Mouse (Mus musculus) C2C12 (cell line): ENCODE measurements around the gene A030005L19Rik. TPM values are rescaled to one million over a fixed set of nuclear protein-coding genes. Genes with fewer than 3 reads are reported as not detected.
"Not testable (repeated sequence)": the region's sequence is repeated elsewhere in the genome, so short reads cannot be mapped to it uniquely, and the experiment has no call there.

ENCODE experiments used
- H3K27me3 ChIP-seq: one replicate; pipeline ENCODE4 v1.6.1; 2011; ENCODE audit not compliant: control insufficient read depth, insufficient read depth, insufficient read length
- H3K36me3 ChIP-seq: one replicate; pipeline ENCODE4 v1.6.1; 2011; ENCODE audit not compliant: control insufficient read depth, insufficient read depth
- H3K4me3 ChIP-seq: one replicate; pipeline ENCODE4 v1.5.1; 2011; ENCODE audit warnings: mild to moderate bottlenecking, control low read depth; ENCODE audit not compliant: poor library complexity, insufficient read depth, severe bottlenecking
- H3K79me2 ChIP-seq: one replicate; pipeline ENCODE4 v1.6.1; 2011; ENCODE audit not compliant: control insufficient read depth, insufficient read depth
- H3K79me3 ChIP-seq: one replicate; pipeline ENCODE4 v1.6.1; 2011; ENCODE audit warnings: low read depth, control low read depth
- H3ac ChIP-seq: one replicate; pipeline ENCODE3; 2011; ENCODE audit warnings: low read depth; ENCODE audit not compliant: control insufficient read depth, insufficient read length
- CEBPB ChIP-seq: IDR thresholded peaks from one replicate; pipeline ENCODE4 v1.6.1; 2011; ENCODE audit warnings: low read depth, mild to moderate bottlenecking, control low read depth, moderate library complexity
- CTCF ChIP-seq: IDR thresholded peaks from one replicate; pipeline ENCODE4 v1.5.1; 2011; ENCODE audit not compliant: control insufficient read depth, insufficient read depth, insufficient read length
- FOSL1 ChIP-seq: IDR thresholded peaks from one replicate; pipeline ENCODE4 v1.8.0; 2011; ENCODE audit warnings: mild to moderate bottlenecking, low read length; ENCODE audit not compliant: poor library complexity, insufficient read depth, severe bottlenecking
- MAX ChIP-seq: IDR thresholded peaks from one replicate; pipeline ENCODE4 v1.6.1; 2011; ENCODE audit warnings: mild to moderate bottlenecking, control low read depth
- MYOD1 ChIP-seq: IDR thresholded peaks from one replicate; pipeline ENCODE4 v1.6.1; 2011; ENCODE audit warnings: low read depth; ENCODE audit not compliant: control insufficient read depth, insufficient read length
- MYOG ChIP-seq: IDR thresholded peaks from one replicate; pipeline ENCODE4 v1.6.1; 2011; ENCODE audit not compliant: control insufficient read depth, insufficient read length; ENCODE audit errors: extremely low read depth
- USF1 ChIP-seq: IDR thresholded peaks from one replicate; pipeline ENCODE4 v1.6.1; 2011; ENCODE audit warnings: low read depth, mild to moderate bottlenecking, control low read depth, moderate library complexity
- polyA plus RNA-seq: library from polyadenylated mRNA; unstranded; fragments of >200 nt; fragmentation: generic; extraction: Trizol; gene quantifications from one replicate; pipeline ENCODE4 v1.2.1, GENCODE M21; 2012; ENCODE audit warnings: missing spikeins

Gene A030005L19Rik
- polyA plus RNA-seq, 1 experiment = 0.12 TPM

- H3K36me3 ChIP-seq, H3K79me3 ChIP-seq: not testable (repeated sequence)
Measured at GRCm38 (mm10) chr1:82946029-82946428, 32.9 kb downstream of the A030005L19Rik start.

GRCm38 (mm10) chr1:82948601-82949000 is 35.5 kb downstream of the A030005L19Rik start:
- TF ChIP-seq USF1 = no peak
- no peak for TF ChIP-seq MAX
- TF ChIP-seq MYOD1 = no peak
- no peak for TF ChIP-seq MYOG
- no peak for TF ChIP-seq FOSL1
- TF ChIP-seq CEBPB = no peak
- no peak for TF ChIP-seq CTCF
- Histone ChIP-seq H3ac (no peak overlapping the region), H3K4me3 (no peak overlapping the region)

More at GRCm38 (mm10) chr1:82946029-82946428, 32.9 kb downstream of the A030005L19Rik start:
- not testable (repeated sequence) for H3K4me3 ChIP-seq, H3K27me3 ChIP-seq, H3ac ChIP-seq, H3K79me2 ChIP-seq

GRCm38 (mm10) chr1:82955913-82956312 is 42.8 kb downstream of the A030005L19Rik start, which contains the start of gene Gm7544:
Gene Gm7544, minus strand, starts transcription at chr1:82956013.
- not testable (repeated sequence) for H3K79me2 ChIP-seq, H3ac ChIP-seq, H3K27me3 ChIP-seq, H3K4me3 ChIP-seq, H3K36me3 ChIP-seq, H3K79me3 ChIP-seq

More at GRCm38 (mm10) chr1:82948601-82949000, 35.5 kb downstream of the A030005L19Rik start:
- Histone ChIP-seq H3K79me2 (no peaks in the 10 kb centered on the region), H3K27me3 (no peaks in the 10 kb centered on the region), H3K36me3 (no peaks in the 10 kb centered on the region), H3K79me3 (no peaks in the 10 kb centered on the region)

GRCm38 (mm10) chr1:82959870-82960385 is 46.8 kb downstream of the A030005L19Rik start, which contains the start of gene Gm47955:
Gene Gm47955, plus strand, starts transcription at chr1:82960286.
- Histone ChIP-seq H3K79me3 (no peaks in the 10 kb centered on the region), H3K79me2 (no peaks in the 10 kb centered on the region), H3K27me3 (no peaks in the 10 kb centered on the region), H3K4me3 (no peak within 1 kb of the TSS), H3K36me3 (no peaks in the 10 kb centered on the region), H3ac (no peak within 1 kb of the TSS)
- TF ChIP-seq MYOG = no peak
- TF ChIP-seq MAX = no peak

Other genes starting within 250 kb of the A030005L19Rik start
- 80.6 TPM for gene Mff, start 188.4 kb upstream of the A030005L19Rik start, polyA plus RNA-seq
- not detected for gene Tm4sf20, start 144.9 kb upstream of the A030005L19Rik start, polyA plus RNA-seq
- not detected for gene Gm47791, start 142.1 kb upstream of the A030005L19Rik start, polyA plus RNA-seq
- gene Agfg1, start 73.8 kb upstream of the A030005L19Rik start, polyA plus RNA-seq = 26.9 TPM
- gene A030014E15Rik, start 11.6 kb downstream of the A030005L19Rik start, polyA plus RNA-seq = not detected
- gene Gm6217, start 18.1 kb downstream of the A030005L19Rik start, polyA plus RNA-seq = not detected
- not detected for gene A030003K21Rik, start 30.1 kb downstream of the A030005L19Rik start, polyA plus RNA-seq
- not detected for gene Gm7544, start 42.7 kb downstream of the A030005L19Rik start, polyA plus RNA-seq
- gene Gm47955, start 47.0 kb downstream of the A030005L19Rik start, polyA plus RNA-seq = not detected
- not detected for gene Gm47959, start 87.2 kb downstream of the A030005L19Rik start, polyA plus RNA-seq
- gene Slc19a3, start 125.1 kb downstream of the A030005L19Rik start, polyA plus RNA-seq = not detected
- gene Krtap28-10, start 129.2 kb downstream of the A030005L19Rik start, polyA plus RNA-seq = not detected
- gene Gm47969, start 131.6 kb downstream of the A030005L19Rik start, polyA plus RNA-seq = not detected
- gene A030005K14Rik, start 146.1 kb downstream of the A030005L19Rik start, polyA plus RNA-seq = not detected
- gene Krtap28-13, start 147.6 kb downstream of the A030005L19Rik start, polyA plus RNA-seq = not detected
- not detected for gene Ccl20, start 203.4 kb downstream of the A030005L19Rik start, polyA plus RNA-seq
- gene Daw1, start 246.4 kb downstream of the A030005L19Rik start, polyA plus RNA-seq = not detected